Mouse (Mus musculus): ENCODE measurements around the gene Plxnb2. TPM values are rescaled to one million over a fixed set of nuclear protein-coding genes. Genes with fewer than 3 reads are reported as not detected.

Gene Plxnb2
- polyA plus RNA-seq, 1 experiment = 91.0 TPM

DNA sequence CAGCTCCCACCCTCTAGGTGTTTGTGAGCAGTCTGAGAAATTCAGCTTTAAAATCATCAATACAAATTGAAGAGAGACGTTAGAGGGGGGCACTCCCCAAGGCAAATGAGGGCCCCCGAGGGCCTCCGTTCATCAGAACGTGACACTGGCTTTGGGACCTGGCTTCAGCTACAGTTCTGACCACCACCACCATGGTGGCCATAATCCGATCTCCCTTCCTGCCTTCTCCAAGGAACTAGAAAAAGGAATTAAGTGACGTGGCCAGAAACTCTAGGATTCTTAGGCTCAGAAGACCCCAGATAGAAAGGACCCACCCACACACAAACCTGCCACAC lies 991 bp downstream of the Plxnb2 start:
- peak overlapping the region; percentile 99 for H3K4me3 ChIP-seq (ENCODE audit: control insufficient read depth, low read depth, low read length)
- peaks cover 40% of the 10 kb centered on the region for H3K4me1 ChIP-seq (ENCODE audit: control insufficient read depth, insufficient read depth, low read length)
- H3K27ac ChIP-seq (ENCODE audit: control insufficient read depth, insufficient read depth, low read depth, low read length) = peak overlapping the region; percentile 95
- no peaks in the 10 kb centered on the region for H3K27me3 ChIP-seq (ENCODE audit: control insufficient read depth, insufficient read depth, low read length)
- TF ChIP-seq CTCF (IDR thresholded peaks at IDR 0.05; ENCODE audit: control insufficient read depth, insufficient read depth, insufficient replicate concordance, low read depth, low read length) (no peak), POLR2A (IDR thresholded peaks at IDR 0.05; ENCODE audit: control insufficient read depth, low read depth, low read length) (no peak)
- H3K36me3 ChIP-seq (ENCODE audit: control insufficient read depth, insufficient read depth, low read length) = no peaks in the 10 kb centered on the region

DNA sequence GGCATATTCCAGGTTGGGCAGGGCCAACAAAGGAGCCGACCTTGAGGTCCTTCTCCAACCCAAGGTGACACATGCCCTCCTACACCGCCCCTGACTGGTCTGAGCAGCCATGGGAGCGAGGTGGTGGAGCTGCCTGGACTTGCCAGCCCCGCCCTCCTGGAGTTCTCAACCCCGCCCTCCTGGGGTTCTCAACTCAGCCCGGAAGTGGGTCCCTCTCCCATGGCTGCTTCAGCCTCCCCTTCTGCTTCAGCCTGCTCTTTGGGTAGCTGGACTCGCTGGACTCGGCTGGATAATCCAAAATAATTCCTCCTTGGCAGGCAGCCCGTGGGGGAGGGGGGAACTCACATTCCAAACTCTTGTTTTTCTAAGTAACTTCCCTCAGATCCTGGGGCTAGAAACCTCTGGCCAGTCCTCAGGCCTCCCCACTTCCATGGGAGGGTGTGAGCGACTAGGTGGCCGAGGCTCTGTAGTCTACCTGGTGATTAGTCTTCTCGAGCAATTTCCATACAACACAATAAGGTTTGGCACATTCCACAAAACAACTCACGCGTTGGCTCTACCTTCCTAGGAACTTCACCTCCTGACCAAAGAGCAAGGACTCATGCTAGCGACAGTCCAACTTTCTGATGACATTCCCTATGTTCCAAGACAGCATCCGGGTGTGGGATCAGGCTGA lies 1.5 kb downstream of the Plxnb2 start:
- H3K4me3 ChIP-seq (ENCODE audit: control insufficient read depth, low read depth, low read length) = peak overlapping the region; percentile 99
- no peaks in the 10 kb centered on the region for H3K36me3 ChIP-seq (ENCODE audit: control insufficient read depth, insufficient read depth, low read length)
- no peak for TF ChIP-seq CTCF (IDR thresholded peaks at IDR 0.05; ENCODE audit: control insufficient read depth, insufficient read depth, insufficient replicate concordance, low read depth, low read length)
- no peak; the same call in 1 of the 2 replicates for TF ChIP-seq POLR2A (IDR thresholded peaks at IDR 0.05; ENCODE audit: control insufficient read depth, low read depth, low read length)
- peak overlapping the region; percentile 95 for H3K27ac ChIP-seq (ENCODE audit: control insufficient read depth, insufficient read depth, low read depth, low read length)
- no peaks in the 10 kb centered on the region for H3K27me3 ChIP-seq (ENCODE audit: control insufficient read depth, insufficient read depth, low read length)
- peaks cover 43% of the 10 kb centered on the region for H3K4me1 ChIP-seq (ENCODE audit: control insufficient read depth, insufficient read depth, low read length)

DNA sequence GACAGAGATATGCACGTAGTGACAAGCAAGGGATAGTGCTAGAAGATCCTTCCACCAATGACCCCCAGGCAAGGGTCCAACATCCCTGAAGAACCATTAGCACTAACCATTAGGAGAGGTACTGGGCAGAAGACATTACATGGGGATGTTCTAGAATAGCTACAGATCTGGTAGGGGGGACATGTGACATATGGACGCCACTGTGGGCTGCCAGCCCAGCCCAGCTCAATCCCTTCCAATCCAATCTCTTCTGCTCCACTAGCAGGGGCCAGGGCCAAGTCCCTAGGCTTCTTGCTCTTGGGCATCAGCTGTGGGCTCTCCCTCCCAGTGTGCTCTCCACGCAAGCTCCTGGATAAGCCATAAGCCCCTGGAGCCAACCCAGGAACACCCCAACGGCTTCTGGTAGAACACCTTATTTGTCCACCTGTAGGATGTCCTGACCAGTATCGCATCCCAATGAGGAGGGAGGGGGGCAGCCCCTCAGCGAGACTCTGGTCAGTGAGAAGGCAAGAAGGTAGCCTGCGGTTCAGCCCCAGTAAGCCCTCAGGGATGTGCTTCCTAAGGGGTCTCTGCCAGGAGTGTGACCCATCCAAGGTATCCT lies 2.2 kb downstream of the Plxnb2 start:
- no peaks in the 10 kb centered on the region; the same call in 1 of the 2 replicates for H3K27me3 ChIP-seq (ENCODE audit: control insufficient read depth, insufficient read depth, low read length)
- TF ChIP-seq CTCF (IDR thresholded peaks at IDR 0.05; ENCODE audit: control insufficient read depth, insufficient read depth, insufficient replicate concordance, low read depth, low read length) (no peak), POLR2A (IDR thresholded peaks at IDR 0.05; ENCODE audit: control insufficient read depth, low read depth, low read length) (no peak)
- H3K4me1 ChIP-seq (ENCODE audit: control insufficient read depth, insufficient read depth, low read length) = peaks cover 50% of the 10 kb centered on the region
- no peaks in the 10 kb centered on the region for H3K36me3 ChIP-seq (ENCODE audit: control insufficient read depth, insufficient read depth, low read length)
- H3K27ac ChIP-seq (ENCODE audit: control insufficient read depth, insufficient read depth, low read depth, low read length) = peak overlapping the region; percentile 32
- H3K4me3 ChIP-seq (ENCODE audit: control insufficient read depth, low read depth, low read length) = peak overlapping the region; percentile 99

DNA sequence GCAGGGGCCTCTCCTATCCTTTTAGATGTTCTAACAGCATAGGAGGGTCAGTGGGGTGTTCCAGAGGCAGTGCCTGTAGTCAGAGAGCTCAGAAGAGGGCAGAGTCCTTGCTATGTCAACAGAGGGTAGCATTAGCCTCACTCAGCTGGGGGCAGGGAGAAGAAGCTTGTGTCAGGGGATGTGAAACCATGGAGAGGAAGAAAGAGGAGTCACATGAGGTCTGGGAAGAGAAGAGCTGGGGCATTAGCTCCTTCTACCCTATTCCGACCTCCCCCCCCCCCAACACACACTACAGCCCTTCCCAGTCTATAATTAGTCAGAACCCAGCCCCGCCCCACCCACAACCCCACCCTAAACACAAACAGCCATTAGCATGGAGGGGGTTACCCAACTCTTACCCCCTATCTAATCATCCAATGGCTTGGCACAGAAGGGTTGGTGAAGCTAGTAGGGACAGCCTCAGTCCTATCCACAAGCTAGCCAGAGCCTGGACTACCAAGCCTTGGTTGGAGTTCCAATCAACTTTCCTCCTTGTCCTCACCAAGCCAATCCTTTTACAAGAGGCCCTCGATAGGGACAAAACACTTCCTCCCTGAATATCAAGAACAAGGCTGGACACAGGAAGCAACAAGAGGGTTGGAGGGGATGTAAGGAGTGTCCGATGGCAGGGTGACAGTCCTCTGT lies 2.9 kb downstream of the Plxnb2 start:
- no peak for TF ChIP-seq POLR2A (IDR thresholded peaks at IDR 0.05; ENCODE audit: control insufficient read depth, low read depth, low read length)
- no peak for TF ChIP-seq CTCF (IDR thresholded peaks at IDR 0.05; ENCODE audit: control insufficient read depth, insufficient read depth, insufficient replicate concordance, low read depth, low read length)
- H3K4me1 ChIP-seq (ENCODE audit: control insufficient read depth, insufficient read depth, low read length) = peaks cover 56% of the 10 kb centered on the region
- peak overlapping the region; percentile 99 for H3K4me3 ChIP-seq (ENCODE audit: control insufficient read depth, low read depth, low read length)
- H3K27ac ChIP-seq (ENCODE audit: control insufficient read depth, insufficient read depth, low read depth, low read length) = peak overlapping the region; percentile 32
- no peaks in the 10 kb centered on the region for H3K36me3 ChIP-seq (ENCODE audit: control insufficient read depth, insufficient read depth, low read length)
- no peaks in the 10 kb centered on the region; the same call in 1 of the 2 replicates for H3K27me3 ChIP-seq (ENCODE audit: control insufficient read depth, insufficient read depth, low read length)

DNA sequence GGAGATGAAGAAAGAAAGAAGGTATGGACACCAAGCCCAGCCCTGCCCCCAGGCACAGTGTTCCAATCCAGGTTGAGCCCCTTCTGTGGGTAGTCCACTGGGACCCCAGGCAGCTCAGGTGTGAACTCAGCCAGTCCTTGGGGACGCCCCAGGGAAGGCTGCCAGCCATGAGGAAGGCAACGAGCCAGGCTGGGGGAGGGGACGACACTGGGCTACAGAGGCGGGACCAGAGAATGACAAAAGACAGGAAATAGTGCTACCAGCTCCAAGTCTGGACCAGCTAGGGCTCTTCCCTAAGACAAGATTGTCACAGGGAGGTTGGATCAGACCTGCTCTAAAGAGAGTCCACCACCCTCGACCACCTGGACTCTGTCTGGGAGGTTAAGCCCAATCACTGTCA lies 3.5 kb downstream of the Plxnb2 start:
- H3K27ac ChIP-seq (ENCODE audit: control insufficient read depth, insufficient read depth, low read depth, low read length) = peak overlapping the region; percentile 27; the same call in 1 of the 2 replicates
- H3K4me3 ChIP-seq (ENCODE audit: control insufficient read depth, low read depth, low read length) = peak overlapping the region; percentile 67
- H3K36me3 ChIP-seq (ENCODE audit: control insufficient read depth, insufficient read depth, low read length) = no peaks in the 10 kb centered on the region
- TF ChIP-seq CTCF (IDR thresholded peaks at IDR 0.05; ENCODE audit: control insufficient read depth, insufficient read depth, insufficient replicate concordance, low read depth, low read length) = no peak
- TF ChIP-seq POLR2A (IDR thresholded peaks at IDR 0.05; ENCODE audit: control insufficient read depth, low read depth, low read length) = no peak
- H3K27me3 ChIP-seq (ENCODE audit: control insufficient read depth, insufficient read depth, low read length) = no peaks in the 10 kb centered on the region; the same call in 1 of the 2 replicates
- peaks cover 58% of the 10 kb centered on the region for H3K4me1 ChIP-seq (ENCODE audit: control insufficient read depth, insufficient read depth, low read length)

DNA sequence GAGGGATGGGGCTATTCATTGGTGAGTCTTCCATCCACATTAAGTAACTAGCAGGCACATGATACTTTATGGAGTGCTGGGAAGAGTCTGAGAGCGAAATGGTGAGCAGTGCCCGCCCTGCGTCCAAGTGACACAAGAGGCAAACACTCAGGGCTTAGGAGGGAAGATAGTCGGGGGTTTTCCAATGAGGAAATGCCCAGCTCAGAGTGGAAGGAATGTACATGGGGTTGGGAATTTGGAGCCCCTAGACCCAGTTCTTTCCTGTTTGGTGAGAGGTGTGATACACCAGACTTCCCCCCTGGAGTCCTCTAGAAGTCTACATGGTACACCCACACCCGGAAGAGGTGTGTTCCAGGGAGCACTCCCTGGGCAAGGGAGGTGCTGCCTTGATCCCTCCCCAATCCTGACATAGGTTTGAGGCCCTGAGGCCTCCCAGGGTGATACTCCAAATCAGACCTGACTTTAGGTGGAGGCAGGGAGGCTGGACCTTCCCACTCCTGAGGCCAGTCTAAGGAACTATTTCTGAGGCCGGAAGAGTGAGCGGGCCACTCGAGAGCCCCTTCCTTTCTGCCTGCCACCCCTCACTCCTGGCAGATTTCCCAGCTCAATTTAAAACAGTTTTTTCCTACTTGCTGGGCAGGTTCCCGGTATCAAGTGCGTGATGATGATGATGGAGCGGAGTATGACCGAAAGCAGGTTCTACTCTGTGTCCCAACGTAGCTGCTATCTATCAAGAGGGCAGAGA lies 5.0 kb downstream of the Plxnb2 start:
- Histone ChIP-seq H3K4me3 (ENCODE audit: control insufficient read depth, low read depth, low read length) (peak overlapping the region; percentile 83), H3K36me3 (ENCODE audit: control insufficient read depth, insufficient read depth, low read length) (no peaks in the 10 kb centered on the region), H3K27me3 (ENCODE audit: control insufficient read depth, insufficient read depth, low read length) (no peaks in the 10 kb centered on the region; the same call in 1 of the 2 replicates), H3K27ac (ENCODE audit: control insufficient read depth, insufficient read depth, low read depth, low read length) (no peak overlapping the region), H3K4me1 (ENCODE audit: control insufficient read depth, insufficient read depth, low read length) (peaks cover 61% of the 10 kb centered on the region)
- TF ChIP-seq CTCF (IDR thresholded peaks at IDR 0.05; ENCODE audit: control insufficient read depth, insufficient read depth, insufficient replicate concordance, low read depth, low read length) (no peak), POLR2A (IDR thresholded peaks at IDR 0.05; ENCODE audit: control insufficient read depth, low read depth, low read length) (no peak)

Measured in testis, adult 2 months (tissue).